Mouse (Mus musculus) embryo, embryonic 10 days (tissue): ENCODE measurements around the gene Idi1.
"Not testable (repeated sequence)": the region's sequence is repeated elsewhere in the genome, so short reads cannot be mapped to it uniquely, and the experiment has no call there.

ENCODE experiments used
- DNase-seq: peaks from one replicate; pipeline ENCODE4 v3.0.0-alpha.2; 2015; ENCODE audit warnings: low spot score

Gene Idi1

GRCm38 (mm10) chr13:8888603-8889002 is 3.3 kb downstream of the Idi1 start:
- peak; percentile 57 for DNase-seq

- DNase-seq = not testable (repeated sequence)
These were observed 20.7 kb downstream of the Idi1 start for GRCm38 (mm10) chr13:8905986-8906385.

- DNase-seq = not testable (repeated sequence)
These were observed 28.6 kb downstream of the Idi1 start for GRCm38 (mm10) chr13:8913890-8914289.

GRCm38 (mm10) chr13:8933499-8933898 is 48.2 kb downstream of the Idi1 start:
- no peak for DNase-seq

GRCm38 (mm10) chr13:8937611-8938140 is 52.4 kb downstream of the Idi1 start:
- DNase-seq = not testable (repeated sequence)

GRCm38 (mm10) chr13:8941110-8941509 is 55.8 kb downstream of the Idi1 start:
- DNase-seq = not testable (repeated sequence)

GRCm38 (mm10) chr13:8941701-8942100 is 56.4 kb downstream of the Idi1 start:
- DNase-seq = not testable (repeated sequence)
